Mouse (Mus musculus) forebrain, embryonic 15.5 days (tissue): ENCODE results near the gene Trim62. TPM values are rescaled to one million over a fixed set of nuclear protein-coding genes. Genes with fewer than 3 reads are reported as not detected.
A peak's percentile ranks its signal among the peaks of the same experiment; 100 is the strongest.
"Not testable (repeated sequence)": the region's sequence is repeated elsewhere in the genome, so short reads cannot be mapped to it uniquely, and the experiment has no call there.

Experiments
- ATAC-seq: fragments of 200-750 bp; cut with Nextera tagmentation; replicated peaks from 2 replicates; pipeline ENCODE4 v1.8.0; 2017; ENCODE audit warnings: mild to moderate bottlenecking, moderate TSS enrichment, moderate library complexity
- H3K27ac ChIP-seq: fragments of 300-500 bp; sonication (generic); replicated peaks from 2 replicates; pipeline ENCODE4 v1.5.1; 2015; ENCODE audit warnings: mild to moderate bottlenecking, inconsistent platforms
- H3K27me3 ChIP-seq: fragments of 300-500 bp; sonication (generic); 2 replicates; pipeline ENCODE4 v1.6.1; 2015; ENCODE audit warnings: inconsistent platforms
- H3K36me3 ChIP-seq: fragments of 300-500 bp; sonication (generic); 2 replicates; pipeline ENCODE4 v1.6.1; 2015; ENCODE audit warnings: mild to moderate bottlenecking, inconsistent platforms
- H3K4me1 ChIP-seq: fragments of 300-500 bp; sonication (generic); 2 replicates; pipeline ENCODE4 v1.6.1; 2015; ENCODE audit warnings: inconsistent platforms
- H3K4me2 ChIP-seq: fragments of 300-500 bp; sonication (generic); replicated peaks from 2 replicates; pipeline ENCODE4 v1.6.1; 2015; ENCODE audit warnings: mild to moderate bottlenecking, inconsistent platforms
- H3K4me3 ChIP-seq: fragments of 300-500 bp; sonication (generic); 2 replicates; pipeline ENCODE4 v1.5.1; 2015; ENCODE audit warnings: mild to moderate bottlenecking, inconsistent platforms
- H3K9ac ChIP-seq: fragments of 300-500 bp; sonication (generic); replicated peaks from 2 replicates; pipeline ENCODE4 v1.6.1; 2015; ENCODE audit warnings: mild to moderate bottlenecking, inconsistent platforms
- H3K9me3 ChIP-seq: fragments of 300-500 bp; sonication (generic); 2 replicates; pipeline ENCODE4 v1.6.1; 2016; ENCODE audit warnings: inconsistent platforms
- WGBS: fragments of 180-500 bp; shearing (Covaris S2); methylation state at CpG from one replicate; pipeline ENCODE4 v1.1.7; 2015; ENCODE audit warnings: mixed read lengths; 5-methylcytosine and 5-hydroxymethylcytosine counted together
- polyA plus RNA-seq: library from polyadenylated mRNA; unstranded; fragments of >200 nt; fragmentation: Nextera tagmentation; extraction: Ambion mirVana; gene quantifications from 2 replicates; pipeline ENCODE4 v1.2.1, GENCODE M21; 2015

Trim62 gene
- polyA plus RNA-seq, 1 experiment from 2014 or later: 10.5 TPM

DNA sequence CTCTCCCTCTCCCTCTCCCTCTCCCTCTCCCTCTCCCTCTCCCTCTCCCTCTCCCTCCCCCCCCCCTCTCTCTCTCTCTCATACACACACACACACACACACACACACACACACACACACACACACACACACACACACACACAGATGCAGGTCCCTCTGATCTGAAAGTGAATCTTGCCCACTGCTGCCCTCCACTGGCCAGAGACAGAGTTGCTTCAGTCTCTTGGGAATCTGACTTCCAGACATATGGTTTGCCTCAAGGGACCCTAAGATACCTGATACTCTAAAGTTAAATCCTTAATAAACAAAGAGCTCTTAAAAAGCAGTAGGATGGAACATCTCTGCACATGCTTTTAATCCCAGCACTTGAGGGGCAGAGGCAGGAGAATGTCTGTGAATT, 25.2 kb upstream of the Trim62 start:
- not testable (repeated sequence) for H3K9ac ChIP-seq, H3K27me3 ChIP-seq, H3K4me3 ChIP-seq, H3K4me2 ChIP-seq, H3K27ac ChIP-seq, H3K4me1 ChIP-seq, H3K9me3 ChIP-seq, H3K36me3 ChIP-seq
- 0 out of 2 replicates have a peak, but pooled peaks have one; percentile 13 for ATAC-seq

DNA sequence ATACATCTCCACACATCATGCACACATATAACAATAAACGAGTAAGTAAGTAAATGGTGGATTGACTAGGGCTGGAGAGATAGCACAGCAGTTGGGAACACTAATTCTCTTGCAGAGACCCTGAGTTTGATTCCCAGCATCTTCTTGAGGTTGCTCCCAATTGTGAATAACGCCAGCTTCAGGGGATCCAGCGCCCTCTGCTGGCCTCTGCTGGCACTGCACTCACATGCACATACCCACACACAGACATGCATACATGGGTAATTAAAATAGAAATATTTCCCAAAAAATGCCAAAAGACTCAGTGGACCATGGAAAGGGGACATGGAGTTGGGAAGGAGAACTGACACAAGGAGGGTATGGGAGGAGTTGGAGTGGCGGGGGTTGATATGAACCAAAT, 24.5 kb upstream of the Trim62 start:
- Histone ChIP-seq H3K4me1 (0 out of 2 replicates have a peak, but pooled peaks cover 3% of the 10 kb centered on the region), H3K4me2 (no peak overlapping the region), H3K4me3 (no peak overlapping the region), H3K9ac (no peak overlapping the region), H3K27me3 (no peaks in the 10 kb centered on the region), H3K36me3 (no peaks in the 10 kb centered on the region), H3K27ac (no peak overlapping the region), H3K9me3 (no peaks in the 10 kb centered on the region)
- 70% methylated on average over 4 of the region's 4 CpGs for WGBS
- ATAC-seq: no peak

DNA sequence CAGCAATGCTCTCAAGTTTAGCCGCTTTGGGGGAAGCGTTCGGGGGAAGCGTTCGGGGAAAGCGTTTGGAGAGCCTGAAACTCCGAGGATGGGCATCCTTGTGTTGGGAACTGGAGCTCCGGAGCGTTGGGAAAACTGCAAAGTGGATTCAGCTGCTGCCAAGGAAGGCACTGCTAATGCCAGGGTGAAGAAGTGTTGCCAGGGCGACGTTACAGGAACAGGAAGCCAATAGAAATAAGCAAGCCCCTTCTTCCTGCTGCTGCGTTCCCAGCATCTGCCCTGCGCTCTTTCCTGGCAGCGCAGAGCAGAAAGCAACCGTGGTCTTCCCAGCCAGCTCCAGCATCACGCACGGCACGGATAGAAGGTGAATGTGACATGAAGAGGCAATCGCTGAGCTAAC, 10.4 kb upstream of the Trim62 start:
- peak; percentile 57 for ATAC-seq
- WGBS: 38% methylated on average over 19 of the region's 19 CpGs
- H3K4me1 ChIP-seq: peaks cover 18% of the 10 kb centered on the region
- H3K4me3 ChIP-seq: no peak overlapping the region
- H3K9ac ChIP-seq: no peak overlapping the region
- no peaks in the 10 kb centered on the region for H3K36me3 ChIP-seq
- peak overlapping the region; percentile 34 for H3K27ac ChIP-seq
- no peaks in the 10 kb centered on the region for H3K27me3 ChIP-seq
- H3K9me3 ChIP-seq: no peaks in the 10 kb centered on the region
- H3K4me2 ChIP-seq: peak overlapping the region; percentile 33

DNA sequence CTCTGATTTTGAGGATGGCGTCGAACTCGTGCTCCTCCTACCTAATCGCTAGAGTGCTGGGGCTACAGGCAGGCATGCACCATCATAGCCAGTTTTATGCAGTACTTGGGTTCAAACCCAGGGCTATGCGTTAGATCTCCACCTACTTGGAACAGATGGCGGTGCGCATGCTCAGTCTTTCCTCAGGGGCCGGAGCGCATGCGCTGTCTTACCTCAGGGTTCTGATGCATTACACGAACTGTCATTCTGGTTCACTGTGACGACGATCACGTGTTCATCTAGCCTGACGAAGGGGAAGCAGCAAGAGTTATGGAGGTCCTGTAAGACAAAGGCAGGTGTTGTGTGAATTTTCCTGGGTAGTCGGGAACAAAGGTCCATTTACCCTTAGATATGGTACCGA, 9.3 kb upstream of the Trim62 start:
- 94% methylated on average over 17 of the region's 17 CpGs for WGBS
- no peaks in the 10 kb centered on the region for H3K36me3 ChIP-seq
- H3K9ac ChIP-seq: no peak overlapping the region
- no peak overlapping the region for H3K4me2 ChIP-seq
- no peaks in the 10 kb centered on the region for H3K27me3 ChIP-seq
- H3K27ac ChIP-seq: no peak overlapping the region
- H3K4me1 ChIP-seq: peaks cover 28% of the 10 kb centered on the region
- no peaks in the 10 kb centered on the region for H3K9me3 ChIP-seq
- H3K4me3 ChIP-seq: no peak overlapping the region
- no peak for ATAC-seq

DNA sequence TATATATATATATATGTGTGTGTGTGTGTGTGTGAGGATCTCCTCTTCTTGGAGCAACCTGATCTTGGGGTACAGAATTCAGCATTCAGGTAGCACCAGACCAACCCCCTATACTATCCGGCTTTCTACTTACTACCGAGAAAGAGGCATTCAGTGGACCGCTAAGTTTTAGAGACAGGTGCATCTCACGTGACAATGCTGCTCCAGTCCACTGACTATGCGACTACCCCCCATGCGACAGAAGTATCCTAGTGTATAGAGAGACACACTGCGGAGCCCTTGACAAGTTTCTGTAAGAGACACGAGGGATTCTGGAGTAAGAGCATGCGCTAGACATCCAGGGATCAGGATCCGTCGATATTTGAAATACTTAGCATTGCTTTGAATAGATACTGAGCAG, 7.9 kb upstream of the Trim62 start:
- H3K36me3 ChIP-seq: no peaks in the 10 kb centered on the region
- 92% methylated on average over 11 of the region's 11 CpGs for WGBS
- H3K27ac ChIP-seq: no peak overlapping the region
- no peak overlapping the region for H3K4me3 ChIP-seq
- no peaks in the 10 kb centered on the region for H3K9me3 ChIP-seq
- H3K4me1 ChIP-seq: peaks cover 35% of the 10 kb centered on the region
- no peak overlapping the region for H3K4me2 ChIP-seq
- no peaks in the 10 kb centered on the region for H3K27me3 ChIP-seq
- no peak for ATAC-seq
- H3K9ac ChIP-seq: no peak overlapping the region

DNA sequence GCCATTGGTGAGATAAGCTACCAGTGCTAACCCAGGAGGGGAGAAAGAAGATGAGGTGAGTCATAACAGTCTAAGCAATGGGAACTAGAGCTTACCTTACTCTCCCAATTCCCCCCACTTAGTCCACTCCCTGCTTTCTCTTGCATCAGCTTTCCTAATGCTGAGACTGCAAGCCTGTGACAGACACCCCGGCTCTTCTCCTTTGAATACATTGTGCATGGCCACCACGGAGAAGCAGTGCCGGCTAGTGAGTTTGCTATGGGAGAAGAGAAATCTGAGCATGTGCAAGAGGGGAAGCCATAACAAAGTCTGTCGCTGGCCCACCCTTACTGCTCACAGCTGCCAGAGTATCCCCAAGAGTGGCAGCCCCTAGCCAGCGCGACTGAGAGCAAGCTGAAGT, 5.9 kb upstream of the Trim62 start:
- H3K4me1 ChIP-seq: peaks cover 33% of the 10 kb centered on the region
- WGBS: 9% methylated on average over 6 of the region's 6 CpGs
- no peak for ATAC-seq
- no peaks in the 10 kb centered on the region for H3K36me3 ChIP-seq
- no peak overlapping the region for H3K9ac ChIP-seq
- no peaks in the 10 kb centered on the region for H3K9me3 ChIP-seq
- no peak overlapping the region for H3K4me3 ChIP-seq
- H3K4me2 ChIP-seq: no peak overlapping the region
- H3K27me3 ChIP-seq: no peaks in the 10 kb centered on the region
- no peak overlapping the region for H3K27ac ChIP-seq

DNA sequence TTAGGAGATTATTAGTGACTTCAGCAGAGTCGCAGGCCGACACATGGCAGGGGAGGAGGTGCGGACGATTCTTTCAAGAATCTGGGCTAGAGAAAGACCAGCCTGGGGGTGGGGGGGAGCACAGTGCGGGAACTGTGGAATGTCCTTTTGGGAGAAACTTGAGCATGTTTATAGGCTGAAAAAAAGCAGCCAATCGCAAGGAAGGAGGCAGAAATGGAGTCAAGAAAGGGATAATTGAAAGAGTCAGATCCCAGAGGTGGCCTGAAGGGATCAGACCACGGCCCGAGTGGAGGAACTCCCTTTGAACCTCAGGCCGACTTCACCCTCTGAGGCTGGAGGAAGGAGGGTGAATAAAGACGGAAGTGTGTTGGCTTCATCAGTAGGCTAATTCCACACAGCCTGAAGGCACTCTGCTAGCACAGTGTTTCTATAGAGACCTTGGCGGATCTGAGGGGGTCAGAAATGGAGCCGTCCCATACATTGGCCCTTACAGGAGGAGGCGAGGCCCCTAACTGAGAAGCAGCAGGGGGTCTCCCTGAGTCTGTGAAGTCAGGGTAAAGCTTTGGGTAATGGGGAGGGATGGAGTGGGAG, 4.4 kb upstream of the Trim62 start:
- WGBS: 5% methylated on average over 13 of the region's 13 CpGs
- H3K9me3 ChIP-seq: no peaks in the 10 kb centered on the region
- peaks cover 26% of the 10 kb centered on the region for H3K4me1 ChIP-seq
- no peaks in the 10 kb centered on the region for H3K27me3 ChIP-seq
- ATAC-seq: no peak
- H3K27ac ChIP-seq: no peak overlapping the region
- no peak overlapping the region for H3K4me3 ChIP-seq
- H3K4me2 ChIP-seq: no peak overlapping the region
- no peaks in the 10 kb centered on the region for H3K36me3 ChIP-seq
- no peak overlapping the region for H3K9ac ChIP-seq

DNA sequence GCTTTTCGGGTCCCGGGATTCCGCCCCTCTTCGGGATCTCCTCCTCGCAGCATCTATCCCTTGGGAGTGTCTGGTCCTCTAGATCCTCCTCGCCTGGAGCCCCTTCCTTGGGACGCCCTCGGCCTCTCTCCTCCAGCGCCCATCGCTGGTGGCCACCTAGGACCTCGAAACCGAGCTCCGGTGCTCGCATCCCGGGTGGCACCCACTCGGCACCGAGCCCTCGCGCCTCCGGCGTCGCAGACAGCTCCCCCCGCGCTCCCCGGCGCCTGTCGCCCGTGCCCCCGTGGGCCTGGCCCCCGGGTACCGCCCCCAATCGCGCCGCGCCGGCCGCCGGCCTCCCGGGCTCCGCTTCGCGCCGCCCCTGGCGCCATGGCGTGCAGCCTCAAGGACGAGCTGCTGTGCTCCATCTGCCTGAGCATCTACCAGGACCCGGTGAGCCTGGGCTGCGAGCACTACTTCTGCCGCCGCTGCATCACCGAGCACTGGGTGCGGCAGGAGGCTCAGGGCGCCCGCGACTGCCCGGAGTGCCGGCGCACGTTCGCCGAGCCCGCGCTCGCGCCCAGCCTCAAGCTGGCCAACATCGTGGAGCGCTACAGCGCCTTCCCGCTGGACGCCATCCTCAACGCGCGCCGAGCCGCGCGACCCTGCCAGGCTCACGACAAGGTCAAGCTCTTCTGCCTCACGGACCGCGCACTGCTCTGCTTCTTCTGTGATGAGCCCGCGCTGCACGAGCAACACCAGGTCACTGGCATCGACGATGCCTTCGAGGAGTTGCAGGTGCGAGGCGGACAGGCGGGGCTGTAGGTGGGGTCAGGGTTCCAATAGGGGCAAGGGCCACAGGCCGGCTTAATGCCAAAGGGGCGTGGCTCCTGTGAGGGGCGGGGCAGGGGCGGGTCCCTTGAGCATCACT, 676 bp downstream of the Trim62 start:
- peak overlapping the region; percentile 98 for H3K4me2 ChIP-seq
- no peaks in the 10 kb centered on the region for H3K9me3 ChIP-seq
- WGBS: under 1% methylated on average over 93 of the region's 94 CpGs
- H3K27me3 ChIP-seq: no peaks in the 10 kb centered on the region
- peak overlapping the region; percentile 76 for H3K9ac ChIP-seq
- no peaks in the 10 kb centered on the region for H3K36me3 ChIP-seq
- H3K4me3 ChIP-seq: peak overlapping the region; percentile 65
- ATAC-seq: peak; percentile 66
- H3K27ac ChIP-seq: peak overlapping the region; percentile 64
- H3K4me1 ChIP-seq: peaks cover 42% of the 10 kb centered on the region

DNA sequence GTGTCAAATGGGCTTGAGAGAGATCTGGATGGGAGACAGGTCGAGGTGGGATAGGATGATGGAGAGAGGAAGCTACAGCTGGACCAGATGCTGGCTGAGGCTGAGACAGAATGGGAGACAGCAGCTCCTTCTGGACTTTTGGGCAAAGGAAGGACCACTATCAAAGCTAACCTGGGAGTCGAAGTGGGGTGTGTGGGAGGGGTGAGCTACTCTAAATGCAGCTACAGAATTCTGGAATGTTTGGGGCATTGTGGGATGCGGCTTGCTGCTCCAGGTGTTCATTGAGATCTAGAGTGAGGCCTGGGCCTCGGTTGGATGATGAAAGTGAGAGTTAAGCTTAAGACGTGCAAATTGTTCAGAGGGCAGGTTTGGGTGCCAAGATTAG, 1.3 kb downstream of the Trim62 start:
- Histone ChIP-seq H3K9ac (peak overlapping the region; percentile 76), H3K4me3 (peak overlapping the region; percentile 65), H3K27me3 (no peaks in the 10 kb centered on the region), H3K9me3 (no peaks in the 10 kb centered on the region), H3K4me1 (peaks cover 35% of the 10 kb centered on the region), H3K27ac (no peak overlapping the region), H3K36me3 (no peaks in the 10 kb centered on the region), H3K4me2 (peak overlapping the region; percentile 98)
- WGBS: 56% methylated on average over 5 of the region's 5 CpGs
- no peak; the same call in 1 of the 2 replicates for ATAC-seq

DNA sequence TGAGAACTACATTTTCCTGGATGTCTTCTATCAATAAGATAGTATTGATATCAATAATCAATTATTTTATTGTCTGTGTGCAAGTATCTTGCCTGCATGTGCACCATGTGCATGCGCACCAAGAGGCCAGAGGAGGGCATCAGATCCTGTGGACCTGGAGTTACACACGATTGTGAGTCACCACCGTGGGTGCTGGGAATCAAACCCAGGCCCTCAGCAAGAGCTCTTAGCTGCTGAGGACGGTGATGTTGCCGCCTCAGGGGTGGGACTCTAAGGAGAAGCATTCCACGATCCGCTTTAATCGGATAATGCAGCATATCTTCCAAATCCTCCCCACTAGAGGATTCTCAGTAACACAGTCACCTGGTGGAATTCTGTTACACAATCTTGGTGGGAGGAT, 2.2 kb downstream of the Trim62 start:
- H3K36me3 ChIP-seq: no peaks in the 10 kb centered on the region
- H3K4me3 ChIP-seq: no peak overlapping the region
- no peak overlapping the region for H3K9ac ChIP-seq
- no peak overlapping the region for H3K27ac ChIP-seq
- H3K4me2 ChIP-seq: no peak overlapping the region
- H3K9me3 ChIP-seq: no peaks in the 10 kb centered on the region
- WGBS: 98% methylated on average over 8 of the region's 8 CpGs
- H3K4me1 ChIP-seq: peaks cover 35% of the 10 kb centered on the region
- no peaks in the 10 kb centered on the region for H3K27me3 ChIP-seq
- ATAC-seq: no peak

DNA sequence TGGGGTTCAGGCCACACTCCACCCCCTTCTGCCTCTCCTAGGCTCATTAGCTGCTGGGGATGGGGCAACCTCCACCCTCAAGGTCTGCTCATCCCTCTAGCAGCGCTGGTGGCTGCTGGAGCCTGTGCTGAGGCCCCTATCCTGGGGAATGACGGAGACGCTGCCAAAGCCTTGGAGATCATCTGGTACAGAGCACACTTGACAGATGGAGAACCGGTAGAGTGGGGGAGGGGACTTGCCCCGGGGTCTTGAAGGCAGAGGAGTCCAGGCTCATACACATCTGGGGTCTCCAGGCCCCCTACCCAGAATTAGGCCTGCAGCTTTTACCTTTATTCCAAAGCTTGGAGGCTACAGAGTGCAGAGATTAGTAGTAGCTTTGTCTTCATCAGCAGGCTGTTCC, 3.2 kb downstream of the Trim62 start:
- H3K27ac ChIP-seq: no peak overlapping the region
- no peak overlapping the region for H3K4me3 ChIP-seq
- no peak overlapping the region for H3K9ac ChIP-seq
- H3K9me3 ChIP-seq: no peaks in the 10 kb centered on the region
- 0 out of 2 replicates have a peak overlapping the region, but pooled peaks have one; percentile 2 for H3K4me2 ChIP-seq
- no peaks in the 10 kb centered on the region for H3K36me3 ChIP-seq
- 43% methylated on average over 5 of the region's 5 CpGs for WGBS
- H3K4me1 ChIP-seq: peaks cover 44% of the 10 kb centered on the region
- H3K27me3 ChIP-seq: no peaks in the 10 kb centered on the region
- ATAC-seq: no peak

DNA sequence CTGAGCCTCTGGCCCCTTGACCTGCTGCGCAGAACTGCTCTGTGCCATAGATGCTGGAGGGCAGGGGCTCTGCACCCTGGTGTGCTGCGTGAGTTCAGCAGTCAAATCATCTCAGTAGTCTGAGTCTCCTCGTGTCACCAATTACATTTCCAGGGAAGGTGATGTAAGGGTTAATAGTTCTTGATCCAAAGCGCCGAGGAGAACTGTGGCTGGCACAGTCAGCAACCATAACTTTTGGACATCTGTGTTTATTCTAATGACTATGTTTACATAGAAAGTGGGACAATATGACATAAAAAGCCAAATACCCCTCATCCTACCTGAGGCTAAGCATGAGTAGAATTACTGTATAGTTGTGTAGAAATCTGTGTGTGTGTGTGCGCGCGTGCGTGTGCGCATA, 3.6 kb downstream of the Trim62 start:
- no peaks in the 10 kb centered on the region for H3K9me3 ChIP-seq
- no peak overlapping the region for H3K27ac ChIP-seq
- H3K4me2 ChIP-seq: 0 out of 2 replicates have a peak overlapping the region, but pooled peaks have one; percentile 2
- peaks cover 46% of the 10 kb centered on the region for H3K4me1 ChIP-seq
- no peak overlapping the region for H3K4me3 ChIP-seq
- no peak overlapping the region for H3K9ac ChIP-seq
- WGBS: 68% methylated on average over 10 of the region's 10 CpGs
- no peaks in the 10 kb centered on the region for H3K36me3 ChIP-seq
- no peak for ATAC-seq
- H3K27me3 ChIP-seq: no peaks in the 10 kb centered on the region
